Mouse (Mus musculus) liver, adult 2 months (tissue): Measurements from ENCODE around the gene Reck.

Experiments used
- CTCF ChIP-seq: fragments of 200-500 bp; IDR thresholded peaks from 2 replicates; pipeline ENCODE4 v1.5.1; 2011; ENCODE audit warnings: low read depth, low read length, control low read depth
- POLR2A ChIP-seq: fragments of 200-500 bp; IDR thresholded peaks from 2 replicates; pipeline ENCODE4 v1.6.1; 2011; ENCODE audit warnings: low read length, control low read depth; ENCODE audit not compliant: insufficient read depth; ENCODE audit errors: extremely low read depth

DNA sequence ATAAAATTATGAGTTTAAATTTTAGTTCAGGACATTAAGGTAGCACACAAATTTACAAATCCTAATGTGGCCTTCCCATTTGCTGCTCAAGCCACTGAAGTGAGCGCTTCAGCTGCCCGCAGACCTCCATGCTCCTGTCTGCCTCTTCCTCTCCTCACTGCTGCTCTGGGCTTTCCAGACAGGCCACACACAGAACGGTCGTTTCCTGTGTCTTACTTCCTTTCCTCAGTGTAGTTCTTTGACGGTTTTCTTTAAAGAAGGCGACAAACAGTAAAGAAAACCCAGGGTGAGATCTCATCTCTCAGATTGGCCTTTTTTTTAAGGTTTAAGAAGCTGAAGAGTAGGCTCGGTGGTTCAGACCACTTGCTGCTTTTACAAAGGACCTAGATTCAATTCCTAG, 28.4 kb downstream of the Reck start:
- TF ChIP-seq CTCF (no peak), POLR2A (no peak)
